Mouse (Mus musculus) heart, embryonic 11.5 days (tissue): ENCODE measurements around the gene Fbxl13. TPM values are rescaled to one million over a fixed set of nuclear protein-coding genes. Genes with fewer than 3 reads are reported as not detected.
A peak's percentile ranks its signal among the peaks of the same experiment; 100 is the strongest.

ENCODE experiments used
- ATAC-seq: fragments of 200-750 bp; cut with Nextera tagmentation; replicated peaks from 2 replicates; pipeline ENCODE4 v1.8.0; 2017; ENCODE audit warnings: moderate library complexity; ENCODE audit not compliant: insufficient number of reproducible peaks, low FRiP score, low TSS enrichment
- H3K27ac ChIP-seq: fragments of 300-500 bp; sonication (generic); 2 replicates; pipeline ENCODE4 v1.5.1; 2014; ENCODE audit warnings: mild to moderate bottlenecking, low read depth, low read length
- H3K27me3 ChIP-seq: fragments of 300-500 bp; sonication (generic); 2 replicates; pipeline ENCODE4 v1.6.1; 2014; ENCODE audit warnings: mild to moderate bottlenecking, low read length, mixed read lengths; ENCODE audit not compliant: control insufficient read depth, insufficient read depth
- H3K36me3 ChIP-seq: fragments of 300-500 bp; sonication (generic); 2 replicates; pipeline ENCODE4 v1.6.1; 2014; ENCODE audit warnings: mild to moderate bottlenecking, low read length, moderate library complexity, mixed read lengths; ENCODE audit not compliant: control insufficient read depth, insufficient read depth
- H3K4me1 ChIP-seq: fragments of 300-500 bp; sonication (generic); 2 replicates; pipeline ENCODE4 v1.6.1; 2014; ENCODE audit warnings: low read length; ENCODE audit not compliant: control insufficient read depth, insufficient read depth
- H3K4me2 ChIP-seq: fragments of 300-500 bp; sonication (generic); 2 replicates; pipeline ENCODE4 v1.6.1; 2014; ENCODE audit warnings: mild to moderate bottlenecking, moderate library complexity
- H3K4me3 ChIP-seq: fragments of 300-500 bp; sonication (generic); 2 replicates; pipeline ENCODE4 v1.5.1; 2014; ENCODE audit warnings: low read depth, low read length
- H3K9ac ChIP-seq: fragments of 300-500 bp; sonication (generic); 2 replicates; pipeline ENCODE4 v1.6.1; 2014; ENCODE audit warnings: mild to moderate bottlenecking, low read depth, low read length, moderate library complexity
- H3K9me3 ChIP-seq: fragments of 300-500 bp; sonication (generic); replicated peaks from 2 replicates; pipeline ENCODE4 v1.6.1; 2016; ENCODE audit warnings: low read length; ENCODE audit not compliant: control insufficient read depth
- WGBS: fragments of 180-500 bp; shearing (Covaris S2); extraction: QIAGEN DNeasy Blood & Tissue Kit; methylation state at CpG from one replicate; pipeline ENCODE4 v1.1.7; 2014; ENCODE audit not compliant: insufficient replicate concordance; 5-methylcytosine and 5-hydroxymethylcytosine counted together
- polyA plus RNA-seq: library from polyadenylated mRNA; unstranded; fragments of >200 nt; fragmentation: Nextera tagmentation; extraction: Ambion mirVana; gene quantifications from 2 replicates; pipeline ENCODE4 v1.2.1, GENCODE M21; 2014

Gene Fbxl13
- polyA plus RNA-seq, 1 experiment from 2014 or later, result 0.06 TPM

GRCm38 (mm10) chr5:21680029-21680428, 34.6 kb upstream of the Fbxl13 start:
- no peak overlapping the region for H3K4me2 ChIP-seq
- H3K27me3 ChIP-seq, result no peaks in the 10 kb centered on the region
- no peak for ATAC-seq
- no peak overlapping the region for H3K9ac ChIP-seq
- H3K4me1 ChIP-seq, result 0 out of 2 replicates have a peak, but pooled peaks cover 5% of the 10 kb centered on the region
- no peak overlapping the region for H3K4me3 ChIP-seq
- no peak overlapping the region for H3K27ac ChIP-seq
- no peaks in the 10 kb centered on the region for H3K9me3 ChIP-seq
- no peaks in the 10 kb centered on the region for H3K36me3 ChIP-seq
- 84% methylated on average over 4 of the region's 4 CpGs for WGBS

DNA sequence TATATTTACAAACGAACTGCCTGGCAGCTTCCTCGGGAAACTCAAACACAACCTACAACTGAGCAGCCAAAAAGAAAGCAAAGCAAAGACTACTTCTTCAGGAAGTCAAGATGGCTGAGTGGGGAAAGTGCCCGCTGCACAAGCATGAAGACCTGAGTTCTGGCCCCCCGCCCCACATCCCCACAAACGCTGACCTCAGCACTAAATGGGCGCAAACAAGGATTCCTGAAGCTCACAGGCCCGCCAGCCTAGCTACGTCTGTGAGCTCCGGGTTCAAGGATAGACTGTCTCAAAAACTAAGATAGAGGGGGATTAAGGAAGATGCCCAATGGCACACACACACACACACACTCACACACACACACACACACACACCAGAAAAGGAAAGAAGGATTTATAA, 32.9 kb upstream of the Fbxl13 start:
- ATAC-seq, result no peak

DNA sequence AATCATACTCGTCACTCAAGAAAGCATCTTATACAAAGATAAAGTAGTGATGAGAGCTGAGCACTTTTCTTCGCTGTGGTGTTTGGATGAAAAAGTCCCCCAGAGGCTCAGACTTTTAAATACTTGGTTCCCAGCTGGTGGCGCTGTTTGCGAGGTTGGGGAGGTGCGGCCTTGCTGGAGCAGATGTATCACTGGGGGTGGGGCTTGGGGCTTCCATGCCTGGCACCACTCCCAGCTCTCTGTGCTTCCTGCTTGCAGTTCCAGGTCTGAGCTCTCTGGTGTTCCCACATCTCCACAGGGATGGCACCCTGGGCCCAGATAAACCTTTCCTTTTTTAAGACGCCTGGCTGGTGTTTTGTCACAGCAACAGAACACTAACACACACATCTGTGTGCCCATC, 32.5 kb upstream of the Fbxl13 start:
- H3K27ac ChIP-seq, result no peak overlapping the region
- no peaks in the 10 kb centered on the region for H3K27me3 ChIP-seq
- H3K36me3 ChIP-seq, result no peaks in the 10 kb centered on the region
- H3K4me1 ChIP-seq, result 0 out of 2 replicates have a peak, but pooled peaks cover 8% of the 10 kb centered on the region
- no peak overlapping the region for H3K9ac ChIP-seq
- whole genome bisulfite sequencing, result 85% methylated on average over 6 of the region's 6 CpGs
- no peak for ATAC-seq
- H3K4me2 ChIP-seq, result no peak overlapping the region
- no peaks in the 10 kb centered on the region for H3K9me3 ChIP-seq
- no peak overlapping the region for H3K4me3 ChIP-seq

More for the DNA sequence above, 32.9 kb upstream of the Fbxl13 start:
- Histone ChIP-seq H3K9ac (no peak overlapping the region), H3K9me3 (no peaks in the 10 kb centered on the region), H3K4me1 (0 out of 2 replicates have a peak, but pooled peaks cover 8% of the 10 kb centered on the region), H3K27me3 (no peaks in the 10 kb centered on the region), H3K27ac (no peak overlapping the region), H3K4me3 (no peak overlapping the region), H3K4me2 (no peak overlapping the region), H3K36me3 (no peaks in the 10 kb centered on the region)
- WGBS, result 92% methylated on average over 9 of the region's 9 CpGs

DNA sequence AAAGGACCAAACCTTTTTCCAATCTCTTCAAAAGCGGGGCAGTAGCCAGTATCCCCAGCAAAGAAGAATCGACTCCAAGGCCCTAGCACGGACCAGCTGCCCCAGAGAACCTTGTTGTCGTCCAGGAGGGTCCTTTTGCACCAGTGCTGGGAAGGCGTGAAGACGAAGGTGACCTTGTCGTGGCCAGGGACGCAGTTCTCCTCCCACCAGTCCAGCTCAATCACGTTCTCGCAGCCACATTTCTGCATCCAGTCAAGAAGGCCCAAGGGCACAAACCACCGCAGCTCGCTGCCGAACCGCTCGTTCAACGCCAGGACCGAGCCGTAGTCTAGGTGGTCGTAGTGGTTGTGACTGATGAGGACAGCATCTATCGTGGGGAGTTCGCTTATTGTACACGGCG, 30.1 kb upstream of the Fbxl13 start:
- H3K9ac ChIP-seq, result no peak overlapping the region
- no peak for ATAC-seq
- H3K9me3 ChIP-seq, result no peaks in the 10 kb centered on the region
- H3K4me3 ChIP-seq, result no peak overlapping the region
- no peak overlapping the region for H3K27ac ChIP-seq
- no peaks in the 10 kb centered on the region for H3K27me3 ChIP-seq
- no peaks in the 10 kb centered on the region for H3K36me3 ChIP-seq
- WGBS, result 89% methylated on average over 23 of the region's 23 CpGs
- H3K4me1 ChIP-seq, result 0 out of 2 replicates have a peak, but pooled peaks cover 3% of the 10 kb centered on the region
- H3K4me2 ChIP-seq, result no peak overlapping the region

DNA sequence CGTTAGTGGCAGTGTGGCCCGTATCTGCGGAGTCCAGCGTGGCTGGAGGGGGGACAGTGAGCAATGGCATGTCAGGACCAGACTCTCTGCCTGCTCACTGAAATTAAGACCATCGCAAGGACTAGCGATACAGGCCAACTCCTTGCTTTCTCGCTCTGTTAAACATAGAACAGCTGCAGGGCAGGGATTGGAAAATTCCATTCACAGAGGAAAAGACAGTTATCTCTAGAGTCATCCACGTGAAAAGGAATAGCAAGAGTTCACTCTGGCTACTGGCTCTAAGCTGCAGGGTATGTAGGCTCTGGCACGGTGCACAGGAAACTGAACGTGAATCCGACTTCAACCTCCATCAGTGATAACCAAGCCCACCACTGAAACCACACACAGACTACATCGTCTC, 29.6 kb upstream of the Fbxl13 start:
- WGBS, result 63% methylated on average over 12 of the region's 12 CpGs
- H3K4me1 ChIP-seq, result 0 out of 2 replicates have a peak, but pooled peaks cover 3% of the 10 kb centered on the region
- no peak for ATAC-seq
- no peak overlapping the region for H3K4me2 ChIP-seq
- H3K27me3 ChIP-seq, result no peaks in the 10 kb centered on the region
- H3K27ac ChIP-seq, result no peak overlapping the region
- H3K9me3 ChIP-seq, result no peaks in the 10 kb centered on the region
- no peak overlapping the region for H3K4me3 ChIP-seq
- H3K36me3 ChIP-seq, result no peaks in the 10 kb centered on the region
- no peak overlapping the region for H3K9ac ChIP-seq

DNA sequence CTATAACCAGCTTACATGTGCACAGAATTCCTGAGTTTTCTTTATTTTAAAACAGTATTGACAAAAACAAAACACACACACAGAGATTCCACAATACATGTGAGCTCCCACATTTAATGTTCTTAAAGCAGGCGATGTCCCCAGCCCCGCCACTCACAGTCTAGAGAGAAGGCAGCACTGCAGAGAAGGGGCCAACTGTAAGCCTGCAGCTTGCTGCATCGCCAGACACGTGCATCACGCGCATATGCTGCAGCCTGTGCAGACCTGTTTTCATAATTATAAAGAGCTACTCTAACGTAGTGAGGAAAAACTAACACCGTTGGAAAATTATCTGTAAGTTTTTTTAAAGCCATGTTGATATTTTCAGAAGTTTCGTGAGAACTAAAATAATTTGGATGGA, 28.3 kb upstream of the Fbxl13 start:
- Histone ChIP-seq H3K36me3 (no peaks in the 10 kb centered on the region), H3K4me1 (0 out of 2 replicates have a peak, but pooled peaks cover 3% of the 10 kb centered on the region), H3K4me3 (no peak overlapping the region), H3K27ac (peak overlapping the region; percentile 55), H3K9me3 (no peaks in the 10 kb centered on the region), H3K9ac (no peak overlapping the region), H3K4me2 (peak overlapping the region; percentile 51; the same call in 1 of the 2 replicates), H3K27me3 (no peaks in the 10 kb centered on the region)
- WGBS, result 85% methylated on average over 9 of the region's 9 CpGs
- ATAC-seq, result no peak

DNA sequence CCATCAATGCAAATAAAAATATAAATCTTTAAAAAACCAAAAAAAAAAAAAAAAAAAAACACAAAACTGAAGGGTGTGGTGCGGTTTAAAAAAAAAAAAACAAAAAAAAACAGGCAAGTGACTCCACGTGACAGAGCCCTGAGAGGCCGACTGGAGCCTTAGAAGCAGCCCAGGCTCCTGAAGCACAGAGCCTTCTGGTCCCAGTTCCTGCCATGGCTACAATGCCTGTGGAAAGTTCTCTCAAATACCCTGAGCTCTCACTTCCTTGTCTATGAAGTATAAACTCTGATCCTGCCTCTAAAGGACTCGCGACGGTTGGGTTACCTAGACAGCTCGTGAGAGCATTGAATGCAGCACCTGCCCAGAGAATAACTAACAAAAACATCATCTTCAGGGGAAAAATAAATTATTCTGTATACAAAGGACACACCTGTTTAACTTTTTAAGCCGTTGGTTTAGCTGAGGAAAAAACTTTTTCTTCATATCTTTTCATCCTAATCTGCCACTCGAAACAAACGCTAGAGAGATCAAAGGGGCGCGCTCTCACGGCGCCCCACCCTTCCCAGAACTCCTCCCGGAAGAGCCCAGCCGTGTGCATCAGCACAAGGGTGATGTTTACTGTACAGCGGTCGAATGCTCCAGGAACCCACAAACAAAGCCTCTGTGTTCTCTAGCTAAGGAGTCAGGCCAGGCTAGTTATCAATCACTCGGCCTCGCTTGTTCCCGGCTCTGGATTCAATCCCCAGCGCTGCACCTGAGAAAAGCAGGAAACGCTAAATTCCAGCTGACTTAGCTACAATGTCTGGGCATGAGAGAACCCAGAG, 27.6 kb upstream of the Fbxl13 start:
- 40% methylated on average over 23 of the region's 23 CpGs for WGBS
- Histone ChIP-seq H3K27ac (peak overlapping the region; percentile 55), H3K4me2 (peak overlapping the region; percentile 51), H3K4me3 (peak overlapping the region; percentile 11; the same call in 1 of the 2 replicates), H3K36me3 (no peaks in the 10 kb centered on the region), H3K9me3 (no peaks in the 10 kb centered on the region), H3K9ac (peak overlapping the region; percentile 43; the same call in 1 of the 2 replicates), H3K4me1 (0 out of 2 replicates have a peak, but pooled peaks cover 3% of the 10 kb centered on the region), H3K27me3 (no peaks in the 10 kb centered on the region)
- peak; percentile 86 for ATAC-seq

DNA sequence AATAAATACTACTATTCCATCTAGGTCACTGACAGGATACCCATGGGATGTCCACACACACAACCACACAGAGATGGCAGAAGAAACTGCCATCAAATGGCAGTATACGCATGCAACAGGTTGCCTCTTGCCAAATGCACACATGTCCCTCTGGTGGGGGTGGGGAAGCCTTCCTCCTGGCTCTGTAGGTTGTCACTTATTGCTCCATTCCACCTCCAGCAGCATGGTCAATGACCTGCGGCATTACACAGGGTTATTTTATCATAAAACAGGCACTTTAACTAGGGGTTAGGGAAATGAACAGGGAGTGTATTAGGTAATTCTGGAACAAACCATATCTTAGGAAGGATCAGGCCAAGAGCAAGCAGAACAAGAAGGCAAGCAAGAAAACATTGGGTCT, 23.9 kb upstream of the Fbxl13 start:
- WGBS, result 82% methylated on average over 2 of the region's 2 CpGs
- no peak for ATAC-seq
- no peak overlapping the region for H3K9ac ChIP-seq
- H3K27ac ChIP-seq, result no peak overlapping the region
- H3K27me3 ChIP-seq, result no peaks in the 10 kb centered on the region
- H3K4me3 ChIP-seq, result no peak overlapping the region
- no peak overlapping the region for H3K4me2 ChIP-seq
- no peaks in the 10 kb centered on the region for H3K4me1 ChIP-seq
- H3K9me3 ChIP-seq, result no peaks in the 10 kb centered on the region
- no peaks in the 10 kb centered on the region for H3K36me3 ChIP-seq
